Mouse (Mus musculus) stomach, postnatal 0 days (tissue): ENCODE results near the gene Pof1b. TPM values are rescaled to one million over a fixed set of nuclear protein-coding genes. Genes with fewer than 3 reads are reported as not detected.

Source experiments
- ATAC-seq: fragments of 200-750 bp; cut with Nextera tagmentation; 2 replicates; pipeline ENCODE4 v1.8.0; 2017; ENCODE audit not compliant: low FRiP score, low TSS enrichment
- DNase-seq: peaks from one replicate; pipeline ENCODE4 v3.0.0-alpha.2; 2016; ENCODE audit warnings: low spot score
- H3K27ac ChIP-seq: fragments of 300-500 bp; sonication (generic); replicated peaks from 2 replicates; pipeline ENCODE4 v1.5.1; 2014; ENCODE audit warnings: mild to moderate bottlenecking, control low read depth
- H3K27me3 ChIP-seq: fragments of 300-500 bp; sonication (generic); 2 replicates; pipeline ENCODE4 v1.6.1; 2014; ENCODE audit warnings: low read length; ENCODE audit not compliant: control insufficient read depth, insufficient read depth
- H3K36me3 ChIP-seq: fragments of 300-500 bp; sonication (generic); 2 replicates; pipeline ENCODE4 v1.6.1; 2014; ENCODE audit warnings: low read length, mixed read lengths; ENCODE audit not compliant: control insufficient read depth, insufficient read depth
- H3K4me1 ChIP-seq: fragments of 300-500 bp; sonication (generic); replicated peaks from 2 replicates; pipeline ENCODE4 v1.6.1; 2014; ENCODE audit warnings: antibody characterized with exemption; ENCODE audit not compliant: control insufficient read depth, insufficient read depth
- H3K4me2 ChIP-seq: fragments of 300-500 bp; sonication (generic); replicated peaks from 2 replicates; pipeline ENCODE4 v1.6.1; 2014; ENCODE audit warnings: low read depth, mild to moderate bottlenecking, control low read depth, moderate library complexity
- H3K4me3 ChIP-seq: fragments of 300-500 bp; sonication (generic); 2 replicates; pipeline ENCODE4 v1.5.1; 2014; ENCODE audit warnings: low read depth, low read length, control low read depth
- H3K9ac ChIP-seq: fragments of 300-500 bp; sonication (generic); 2 replicates; pipeline ENCODE4 v1.6.1; 2014; ENCODE audit warnings: mild to moderate bottlenecking, low read length, control low read depth, mixed read lengths
- H3K9me3 ChIP-seq: fragments of 300-500 bp; sonication (generic); 2 replicates; pipeline ENCODE4 v1.6.1; 2016; ENCODE audit warnings: low read length; ENCODE audit not compliant: control insufficient read depth
- CTCF ChIP-seq: IDR thresholded peaks from 2 replicates; pipeline ENCODE4 v1.5.1; 2016; ENCODE audit warnings: antibody characterized with exemption, low read depth, mild to moderate bottlenecking, moderate library complexity
- EP300 ChIP-seq: optimal IDR thresholded peaks from 2 replicates; pipeline ENCODE3; 2016; ENCODE audit warnings: antibody characterized with exemption
- WGBS: fragments of 180-500 bp; shearing (Covaris S2); extraction: QIAGEN DNeasy Blood & Tissue Kit; methylation state at CpG from one replicate; pipeline ENCODE4 v1.1.7; 2014; 5-methylcytosine and 5-hydroxymethylcytosine counted together
- polyA plus RNA-seq: library from polyadenylated mRNA; unstranded; fragments of >200 nt; fragmentation: Nextera tagmentation; extraction: Ambion mirVana; gene quantifications from 2 replicates; pipeline ENCODE4 v1.2.1, GENCODE M21; 2015

Gene Pof1b
- polyA plus RNA-seq = 48.2 and 51.2 TPM in 2 replicates

DNA sequence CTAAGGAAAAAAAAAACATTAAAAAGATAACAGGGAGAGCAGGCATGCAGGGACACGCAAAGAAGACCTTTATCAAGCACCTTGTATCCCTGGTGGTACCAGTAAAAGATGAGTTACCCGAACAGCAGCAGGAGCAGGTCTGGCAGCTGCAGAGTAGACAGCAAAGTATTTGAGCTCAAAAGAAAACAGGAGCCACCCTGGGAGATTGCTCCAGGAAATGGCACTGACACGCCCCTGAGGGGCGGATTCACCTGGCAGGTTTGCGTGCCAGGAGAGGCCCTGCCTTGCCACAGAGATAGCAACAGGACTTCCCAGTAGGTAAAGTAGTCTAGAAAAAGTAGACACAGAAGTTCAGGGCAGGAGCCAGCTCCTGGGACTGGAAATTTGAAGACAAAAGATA is at the start of gene Pof1b:
Pof1b (minus strand) TSS at position 144 of the 400 bp plus-strand sequence.
- H3K9me3 ChIP-seq = no peaks in the 10 kb centered on the region
- H3K9ac ChIP-seq = peak within 1 kb of the TSS; percentile 31; the same call in 1 of the 2 replicates
- peak within 1 kb of the TSS; percentile 32 for H3K4me3 ChIP-seq
- 0 out of 2 replicates have a peak within 1 kb of the TSS, but pooled peaks have one; percentile 23 for H3K4me2 ChIP-seq
- no peaks in the 10 kb centered on the region for H3K27me3 ChIP-seq
- H3K27ac ChIP-seq = peak within 1 kb of the TSS; percentile 69; the same call in 1 of the 2 replicates
- H3K36me3 ChIP-seq = no peaks in the 10 kb centered on the region
- TF ChIP-seq EP300 (no peak), CTCF (no peak)
- WGBS = 58% methylated on average over 5 of the region's 5 CpGs
- peak; percentile 79 for DNase-seq
- ATAC-seq = peak; percentile 85
- no peaks in the 10 kb centered on the region for H3K4me1 ChIP-seq

DNA sequence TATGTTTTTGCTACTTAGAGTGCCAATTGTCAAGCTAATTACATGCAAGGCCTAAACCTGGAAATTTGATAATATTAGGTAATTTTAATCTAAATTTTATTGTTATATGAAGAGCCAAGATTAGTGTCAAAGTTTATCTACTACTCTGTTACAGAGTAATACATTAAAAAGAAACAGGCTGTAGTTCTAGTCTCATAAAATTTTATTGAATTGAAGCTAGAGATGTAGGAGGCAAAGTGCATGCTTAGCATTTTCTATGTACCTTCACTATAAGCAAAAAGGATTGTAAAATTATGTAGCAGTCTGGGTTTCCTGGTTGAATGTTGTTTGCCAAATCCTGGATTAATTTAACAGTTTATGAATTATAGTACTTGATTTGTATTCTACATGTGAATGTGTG is 18.1 kb upstream of the Pof1b start:
- Histone ChIP-seq H3K36me3 (no peaks in the 10 kb centered on the region), H3K4me2 (no peak overlapping the region), H3K9ac (no peak overlapping the region), H3K4me3 (no peak overlapping the region), H3K4me1 (no peaks in the 10 kb centered on the region), H3K27me3 (no peaks in the 10 kb centered on the region), H3K27ac (no peak overlapping the region), H3K9me3 (no peaks in the 10 kb centered on the region)
- DNase-seq (no peak), ATAC-seq (no peak)
- no peak for TF ChIP-seq CTCF
- no peak for TF ChIP-seq EP300

DNA sequence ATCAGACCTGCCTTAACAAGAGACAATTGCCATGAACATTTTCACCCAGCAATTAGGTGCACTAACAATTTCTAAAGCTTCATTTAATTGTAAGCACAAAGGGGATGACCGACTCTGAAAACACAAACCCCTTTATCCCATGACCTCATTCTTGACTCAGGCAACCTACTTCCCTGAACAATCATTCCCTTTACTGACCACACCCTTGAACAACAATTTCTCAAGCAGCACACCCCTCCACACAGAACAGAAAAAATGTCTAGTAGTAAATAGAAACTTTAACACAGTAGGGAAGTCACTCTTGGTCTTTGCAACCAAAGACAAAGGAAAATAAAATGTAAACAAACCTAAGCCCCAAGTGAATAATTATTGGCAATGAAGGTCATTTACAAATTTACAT is 4.1 kb downstream of the Pof1b start:
- no peak overlapping the region for H3K9ac ChIP-seq
- ATAC-seq (peak; percentile 94), DNase-seq (peak; percentile 14)
- H3K9me3 ChIP-seq = no peaks in the 10 kb centered on the region
- H3K27me3 ChIP-seq = no peaks in the 10 kb centered on the region
- no peak overlapping the region for H3K4me2 ChIP-seq
- no peaks in the 10 kb centered on the region for H3K4me1 ChIP-seq
- H3K27ac ChIP-seq = no peak overlapping the region
- WGBS = 32% methylated on average over 1 of the region's 1 CpGs
- H3K36me3 ChIP-seq = no peaks in the 10 kb centered on the region
- H3K4me3 ChIP-seq = no peak overlapping the region
- no peak for TF ChIP-seq CTCF
- TF ChIP-seq EP300 = no peak

DNA sequence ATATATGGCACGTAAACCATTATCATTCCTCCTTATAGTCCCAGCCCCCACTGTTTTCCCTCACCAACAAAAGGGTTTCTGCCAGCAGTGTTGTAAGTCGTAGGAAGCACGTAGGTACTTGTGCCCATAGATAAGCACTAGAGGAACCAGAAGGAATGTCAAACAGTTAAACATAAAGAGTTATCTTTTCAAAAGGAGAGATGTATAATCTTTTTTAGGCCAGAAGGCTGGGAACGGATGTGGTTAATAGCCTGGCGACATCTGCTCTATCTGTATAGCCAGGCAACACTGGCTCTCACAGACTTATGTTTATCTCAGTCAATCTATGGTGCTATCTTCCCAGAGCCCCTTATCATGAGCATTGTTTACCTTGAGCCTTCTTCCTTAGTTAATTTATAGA is 17.8 kb downstream of the Pof1b start:
- Histone ChIP-seq H3K27me3 (no peaks in the 10 kb centered on the region), H3K27ac (no peak overlapping the region), H3K9me3 (no peaks in the 10 kb centered on the region), H3K9ac (no peak overlapping the region), H3K4me2 (no peak overlapping the region), H3K4me1 (no peaks in the 10 kb centered on the region), H3K4me3 (no peak overlapping the region), H3K36me3 (no peaks in the 10 kb centered on the region)
- WGBS = 35% methylated on average over 5 of the region's 5 CpGs
- no peak for ATAC-seq
- TF ChIP-seq EP300 = no peak
- no peak for TF ChIP-seq CTCF
- no peak for DNase-seq

DNA sequence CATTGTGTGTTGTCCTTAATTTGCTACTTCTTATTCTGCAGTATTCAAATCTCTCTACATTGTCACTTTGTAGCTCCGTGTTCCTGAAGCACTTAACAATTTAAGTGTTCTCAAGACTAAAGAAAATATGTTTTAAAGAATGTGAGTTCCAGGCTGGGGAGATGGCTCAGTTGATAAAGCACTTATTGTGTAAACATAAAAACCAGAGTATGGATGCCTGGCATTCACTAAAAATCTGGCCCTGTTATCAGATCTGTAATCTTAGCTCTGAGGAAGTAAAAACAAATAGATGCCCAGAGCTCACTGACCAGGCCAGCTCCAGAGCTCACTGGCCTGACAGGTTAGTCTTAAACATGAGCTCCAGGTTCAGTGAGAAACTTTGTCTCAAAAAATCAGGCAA is 22.9 kb downstream of the Pof1b start:
- H3K9ac ChIP-seq = no peak overlapping the region
- no peak for DNase-seq
- H3K27ac ChIP-seq = no peak overlapping the region
- no peaks in the 10 kb centered on the region for H3K36me3 ChIP-seq
- no peak for TF ChIP-seq EP300
- WGBS = 14% methylated on average over 1 of the region's 1 CpGs
- no peaks in the 10 kb centered on the region for H3K9me3 ChIP-seq
- no peak for ATAC-seq
- no peaks in the 10 kb centered on the region for H3K4me1 ChIP-seq
- H3K4me2 ChIP-seq = no peak overlapping the region
- H3K27me3 ChIP-seq = no peaks in the 10 kb centered on the region
- no peak overlapping the region for H3K4me3 ChIP-seq

DNA sequence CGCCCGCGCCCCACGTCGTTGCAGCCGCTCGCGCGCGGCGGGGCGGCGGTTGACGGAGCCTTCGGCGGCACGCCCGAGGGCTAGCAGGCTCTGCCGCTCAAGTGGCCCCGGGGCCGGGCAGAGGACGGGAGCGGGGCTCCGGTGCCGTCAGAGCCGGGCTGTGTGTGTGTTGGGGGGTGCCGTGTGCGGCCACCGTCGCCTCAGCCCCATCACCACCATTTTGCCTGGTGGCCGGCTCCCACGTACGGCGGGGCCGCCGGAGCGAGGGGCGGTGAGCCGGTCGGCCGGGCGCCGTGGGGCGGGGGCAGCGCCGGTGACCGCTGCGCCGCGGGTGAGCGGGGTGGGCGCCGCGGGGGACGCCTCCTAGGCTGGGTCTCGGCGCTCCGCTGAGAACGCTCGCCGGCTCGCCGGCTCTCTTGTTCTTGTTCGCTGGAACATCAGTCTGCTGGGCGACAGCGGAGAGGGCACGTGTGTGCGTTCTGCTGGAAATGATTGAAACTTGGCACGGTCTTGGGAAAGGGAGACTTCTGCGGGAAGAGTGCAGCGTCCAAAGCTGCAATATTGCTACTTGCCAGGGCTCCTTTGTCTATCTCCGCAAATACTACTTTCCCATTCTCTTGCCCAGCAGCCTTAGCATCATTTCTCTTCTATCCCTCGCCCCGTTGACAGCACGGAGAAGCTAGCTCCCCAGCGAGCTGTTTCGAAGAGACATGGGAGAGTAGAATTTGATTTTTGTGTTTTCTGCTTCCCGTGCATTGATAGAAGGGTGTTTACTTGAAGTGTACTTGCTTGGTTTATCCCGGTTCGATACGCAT is 96.9 kb downstream of the Pof1b start:
- Histone ChIP-seq H3K36me3 (no peaks in the 10 kb centered on the region), H3K27me3 (no peaks in the 10 kb centered on the region), H3K9ac (peak overlapping the region; percentile 59), H3K9me3 (no peaks in the 10 kb centered on the region), H3K4me2 (peak overlapping the region; percentile 59), H3K4me3 (peak overlapping the region; percentile 56), H3K4me1 (no peaks in the 10 kb centered on the region), H3K27ac (peak overlapping the region; percentile 63)
- 13% methylated on average over 42 of the region's 81 CpGs for WGBS
- TF ChIP-seq EP300 (no peak), CTCF (no peak)
- ATAC-seq (peak; percentile 65), DNase-seq (peak; percentile 31)
